Mouse (Mus musculus): ENCODE results near the gene Mical2. TPM values are rescaled to one million over a fixed set of nuclear protein-coding genes. Genes with fewer than 3 reads are reported as not detected.

The Mical2 gene
- polyA plus RNA-seq, 1 experiment from 2014 or later: 4.4 TPM

- no peaks in the 10 kb centered on the region for H3K36me3 ChIP-seq
- H3K4me1 ChIP-seq: peaks cover 14% of the 10 kb centered on the region
- H3K27ac ChIP-seq: no peak overlapping the region
- WGBS: 66% methylated on average over 4 of the region's 4 CpGs
- ATAC-seq (ENCODE audit: insufficient number of reproducible peaks, low FRiP score, low TSS enrichment, low read depth): no peak
- H3K9me3 ChIP-seq: no peaks in the 10 kb centered on the region
- H3K27me3 ChIP-seq: no peaks in the 10 kb centered on the region; the same call in 1 of the 2 replicates
- no peak overlapping the region for H3K4me3 ChIP-seq
- no peak overlapping the region for H3K4me2 ChIP-seq
- H3K9ac ChIP-seq: no peak overlapping the region
Observed at GRCm38 (mm10) chr7:112235493-112235892, 9.8 kb downstream of the Mical2 start.

GRCm38 (mm10) chr7:112237211-112237610 is 11.6 kb downstream of the Mical2 start:
- Histone ChIP-seq H3K27me3 (no peaks in the 10 kb centered on the region; the same call in 1 of the 2 replicates), H3K4me1 (peaks cover 20% of the 10 kb centered on the region), H3K9me3 (no peaks in the 10 kb centered on the region), H3K36me3 (no peaks in the 10 kb centered on the region), H3K27ac (no peak overlapping the region), H3K4me2 (no peak overlapping the region), H3K9ac (no peak overlapping the region), H3K4me3 (no peak overlapping the region)
- no peak for ATAC-seq (ENCODE audit: insufficient number of reproducible peaks, low FRiP score, low TSS enrichment, low read depth)
- 90% methylated on average over 7 of the region's 7 CpGs for WGBS

GRCm38 (mm10) chr7:112237868-112238267 is 12.2 kb downstream of the Mical2 start:
- 48% methylated on average over 3 of the region's 3 CpGs for WGBS
- ATAC-seq (ENCODE audit: insufficient number of reproducible peaks, low FRiP score, low TSS enrichment, low read depth): no peak
- H3K27ac ChIP-seq: no peak overlapping the region

GRCm38 (mm10) chr7:112238768-112239728 is 13.4 kb downstream of the Mical2 start:
- Histone ChIP-seq H3K4me1 (peaks cover 11% of the 10 kb centered on the region; the same call in 1 of the 2 replicates), H3K9me3 (no peaks in the 10 kb centered on the region), H3K27ac (no peak overlapping the region), H3K9ac (no peak overlapping the region), H3K4me2 (no peak overlapping the region), H3K4me3 (no peak overlapping the region), H3K27me3 (peaks cover under 1% of the 10 kb centered on the region; the same call in 1 of the 2 replicates), H3K36me3 (no peaks in the 10 kb centered on the region)
- 56% methylated on average over 10 of the region's 10 CpGs for WGBS
- no peak for ATAC-seq (ENCODE audit: insufficient number of reproducible peaks, low FRiP score, low TSS enrichment, low read depth)

More at GRCm38 (mm10) chr7:112237868-112238267, 12.2 kb downstream of the Mical2 start:
- no peaks in the 10 kb centered on the region for H3K9me3 ChIP-seq
- no peaks in the 10 kb centered on the region; the same call in 1 of the 2 replicates for H3K27me3 ChIP-seq
- no peak overlapping the region for H3K4me2 ChIP-seq
- no peak overlapping the region for H3K9ac ChIP-seq
- peaks cover 20% of the 10 kb centered on the region for H3K4me1 ChIP-seq
- H3K4me3 ChIP-seq: no peak overlapping the region
- no peaks in the 10 kb centered on the region for H3K36me3 ChIP-seq

GRCm38 (mm10) chr7:112240748-112241147 is 15.1 kb downstream of the Mical2 start:
- ATAC-seq (ENCODE audit: insufficient number of reproducible peaks, low FRiP score, low TSS enrichment, low read depth): no peak
- H3K36me3 ChIP-seq: no peaks in the 10 kb centered on the region
- WGBS: 83% methylated on average over 2 of the region's 2 CpGs
- H3K27me3 ChIP-seq: peaks cover 4% of the 10 kb centered on the region; the same call in 1 of the 2 replicates
- H3K27ac ChIP-seq: no peak overlapping the region
- H3K9ac ChIP-seq: no peak overlapping the region
- H3K4me2 ChIP-seq: no peak overlapping the region
- no peak overlapping the region for H3K4me3 ChIP-seq
- H3K4me1 ChIP-seq: peaks cover 11% of the 10 kb centered on the region; the same call in 1 of the 2 replicates
- H3K9me3 ChIP-seq: no peaks in the 10 kb centered on the region

- Histone ChIP-seq H3K27ac (no peak overlapping the region), H3K4me1 (peaks cover 11% of the 10 kb centered on the region; the same call in 1 of the 2 replicates), H3K9me3 (no peaks in the 10 kb centered on the region), H3K4me2 (no peak overlapping the region), H3K9ac (no peak overlapping the region), H3K4me3 (no peak overlapping the region), H3K27me3 (peaks cover 4% of the 10 kb centered on the region; the same call in 1 of the 2 replicates), H3K36me3 (no peaks in the 10 kb centered on the region)
- ATAC-seq (ENCODE audit: insufficient number of reproducible peaks, low FRiP score, low TSS enrichment, low read depth): no peak; the same call in 1 of the 2 replicates
- 53% methylated on average over 8 of the region's 8 CpGs for WGBS
Observed at GRCm38 (mm10) chr7:112241211-112241944, 15.7 kb downstream of the Mical2 start.

GRCm38 (mm10) chr7:112241945-112242329 is 16.3 kb downstream of the Mical2 start:
- Histone ChIP-seq H3K36me3 (no peaks in the 10 kb centered on the region), H3K9ac (no peak overlapping the region), H3K4me1 (peaks cover 11% of the 10 kb centered on the region; the same call in 1 of the 2 replicates), H3K27ac (no peak overlapping the region), H3K4me3 (no peak overlapping the region), H3K4me2 (no peak overlapping the region), H3K27me3 (peaks cover 4% of the 10 kb centered on the region; the same call in 1 of the 2 replicates), H3K9me3 (no peaks in the 10 kb centered on the region)
- 76% methylated on average over 3 of the region's 3 CpGs for WGBS
- ATAC-seq (ENCODE audit: insufficient number of reproducible peaks, low FRiP score, low TSS enrichment, low read depth): no peak

GRCm38 (mm10) chr7:112242587-112242986 is 16.9 kb downstream of the Mical2 start:
- H3K4me1 ChIP-seq: peaks cover 15% of the 10 kb centered on the region; the same call in 1 of the 2 replicates
- H3K9ac ChIP-seq: no peak overlapping the region
- no peak overlapping the region for H3K4me2 ChIP-seq
- H3K4me3 ChIP-seq: no peak overlapping the region
- peaks cover 4% of the 10 kb centered on the region; the same call in 1 of the 2 replicates for H3K27me3 ChIP-seq
- ATAC-seq (ENCODE audit: insufficient number of reproducible peaks, low FRiP score, low TSS enrichment, low read depth): no peak
- H3K9me3 ChIP-seq: no peaks in the 10 kb centered on the region
- 77% methylated on average over 6 of the region's 6 CpGs for WGBS
- no peak overlapping the region for H3K27ac ChIP-seq
- H3K36me3 ChIP-seq: no peaks in the 10 kb centered on the region

- WGBS: 75% methylated on average over 2 of the region's 2 CpGs
- no peak overlapping the region for H3K4me3 ChIP-seq
- no peak overlapping the region for H3K9ac ChIP-seq
- no peaks in the 10 kb centered on the region for H3K9me3 ChIP-seq
- H3K4me1 ChIP-seq: peaks cover 12% of the 10 kb centered on the region; the same call in 1 of the 2 replicates
- no peak for ATAC-seq (ENCODE audit: insufficient number of reproducible peaks, low FRiP score, low TSS enrichment, low read depth)
- H3K27me3 ChIP-seq: peaks cover 4% of the 10 kb centered on the region; the same call in 1 of the 2 replicates
- H3K27ac ChIP-seq: no peak overlapping the region
- no peaks in the 10 kb centered on the region for H3K36me3 ChIP-seq
- H3K4me2 ChIP-seq: no peak overlapping the region
Observed at GRCm38 (mm10) chr7:112244071-112244470, 18.4 kb downstream of the Mical2 start.

- Histone ChIP-seq H3K27ac (no peak overlapping the region), H3K4me3 (no peak overlapping the region), H3K27me3 (peaks cover 4% of the 10 kb centered on the region; the same call in 1 of the 2 replicates), H3K4me1 (peaks cover 15% of the 10 kb centered on the region), H3K36me3 (no peaks in the 10 kb centered on the region), H3K9ac (no peak overlapping the region), H3K4me2 (no peak overlapping the region), H3K9me3 (no peaks in the 10 kb centered on the region)
- 52% methylated on average over 6 of the region's 6 CpGs for WGBS
- no peak for ATAC-seq (ENCODE audit: insufficient number of reproducible peaks, low FRiP score, low TSS enrichment, low read depth)
Observed at GRCm38 (mm10) chr7:112244683-112245082, 19.0 kb downstream of the Mical2 start.

- H3K4me3 ChIP-seq: no peak overlapping the region
Observed at GRCm38 (mm10) chr7:112245839-112246438, 20.3 kb downstream of the Mical2 start.

More at GRCm38 (mm10) chr7:112245839-112246438, 20.3 kb downstream of the Mical2 start:
- Histone ChIP-seq H3K4me1 (peaks cover 17% of the 10 kb centered on the region), H3K36me3 (no peaks in the 10 kb centered on the region), H3K9me3 (no peaks in the 10 kb centered on the region), H3K27me3 (peaks cover 4% of the 10 kb centered on the region; the same call in 1 of the 2 replicates), H3K9ac (no peak overlapping the region), H3K4me2 (no peak overlapping the region), H3K27ac (no peak overlapping the region)
- 67% methylated on average over 4 of the region's 4 CpGs for WGBS
- ATAC-seq (ENCODE audit: insufficient number of reproducible peaks, low FRiP score, low TSS enrichment, low read depth): no peak

All from limb, embryonic 15.5 days (tissue).